Mouse (Mus musculus) neural tube, embryonic 12.5 days (tissue): ENCODE measurements around the gene Nhs. TPM values are rescaled to one million over a fixed set of nuclear protein-coding genes. Genes with fewer than 3 reads are reported as not detected.

Experiments
- ATAC-seq: fragments of 200-750 bp; cut with Nextera tagmentation; 2 replicates; pipeline ENCODE4 v1.8.0; 2017; ENCODE audit warnings: low read depth, mild to moderate bottlenecking, moderate TSS enrichment, moderate library complexity; ENCODE audit not compliant: low FRiP score
- H3K27ac ChIP-seq: fragments of 300-500 bp; sonication (generic); 2 replicates; pipeline ENCODE4 v1.5.1; 2016
- H3K27me3 ChIP-seq: fragments of 300-500 bp; sonication (generic); replicated peaks from 2 replicates; pipeline ENCODE4 v1.6.1; 2016; ENCODE audit warnings: mild to moderate bottlenecking
- H3K36me3 ChIP-seq: fragments of 300-500 bp; sonication (generic); 2 replicates; pipeline ENCODE4 v1.6.1; 2016; ENCODE audit warnings: mild to moderate bottlenecking
- H3K4me1 ChIP-seq: fragments of 300-500 bp; sonication (generic); 2 replicates; pipeline ENCODE4 v1.6.1; 2016
- H3K4me2 ChIP-seq: fragments of 300-500 bp; sonication (generic); replicated peaks from 2 replicates; pipeline ENCODE4 v1.6.1; 2016; ENCODE audit warnings: mild to moderate bottlenecking
- H3K4me3 ChIP-seq: fragments of 300-500 bp; sonication (generic); 2 replicates; pipeline ENCODE4 v1.5.1; 2016
- H3K9ac ChIP-seq: fragments of 300-500 bp; sonication (generic); 2 replicates; pipeline ENCODE4 v1.6.1; 2016; ENCODE audit warnings: mild to moderate bottlenecking
- H3K9me3 ChIP-seq: fragments of 300-500 bp; sonication (generic); 2 replicates; pipeline ENCODE4 v1.6.1; 2016; ENCODE audit warnings: mild to moderate bottlenecking
- WGBS: fragments of 180-500 bp; shearing (Covaris S2); methylation state at CpG from one replicate; pipeline ENCODE4 v1.1.7; 2016; 5-methylcytosine and 5-hydroxymethylcytosine counted together
- polyA plus RNA-seq: library from polyadenylated mRNA; unstranded; fragments of >200 nt; fragmentation: Nextera tagmentation; extraction: Ambion mirVana; gene quantifications from 2 replicates; pipeline ENCODE4 v1.2.1, GENCODE M21; 2016

The Nhs gene
- polyA plus RNA-seq, 1 experiment from 2014 or later, result 2.1 TPM

GRCm38 (mm10) chrX:161971961-161972502, 187.5 kb downstream of the Nhs start:
- Histone ChIP-seq H3K4me2 (no peak overlapping the region), H3K27ac (no peak overlapping the region), H3K9me3 (no peaks in the 10 kb centered on the region), H3K4me1 (no peaks in the 10 kb centered on the region), H3K9ac (no peak overlapping the region), H3K36me3 (no peaks in the 10 kb centered on the region), H3K4me3 (no peak overlapping the region), H3K27me3 (peaks cover 12% of the 10 kb centered on the region)
- ATAC-seq, result no peak
- WGBS, result 79% methylated on average over 3 of the region's 3 CpGs

- H3K27me3 ChIP-seq, result peaks cover 6% of the 10 kb centered on the region
- H3K4me2 ChIP-seq, result no peak overlapping the region
- no peak overlapping the region for H3K4me3 ChIP-seq
- WGBS, result 93% methylated on average over 1 of the region's 1 CpGs
- ATAC-seq, result no peak
- H3K27ac ChIP-seq, result no peak overlapping the region
- H3K4me1 ChIP-seq, result no peaks in the 10 kb centered on the region
- no peaks in the 10 kb centered on the region for H3K36me3 ChIP-seq
- no peaks in the 10 kb centered on the region for H3K9me3 ChIP-seq
- H3K9ac ChIP-seq, result no peak overlapping the region
Measured at GRCm38 (mm10) chrX:161971131-161971530, 188.4 kb downstream of the Nhs start.

- Histone ChIP-seq H3K27me3 (no peaks in the 10 kb centered on the region), H3K27ac (no peak overlapping the region), H3K36me3 (no peaks in the 10 kb centered on the region), H3K4me1 (no peaks in the 10 kb centered on the region), H3K4me3 (no peak overlapping the region), H3K9me3 (no peaks in the 10 kb centered on the region), H3K9ac (no peak overlapping the region), H3K4me2 (no peak overlapping the region)
- 37% methylated on average over 4 of the region's 4 CpGs for WGBS
- peak; percentile 65; the same call in 1 of the 2 replicates for ATAC-seq
Measured at GRCm38 (mm10) chrX:161967692-161968091, 191.8 kb downstream of the Nhs start.

- no peaks in the 10 kb centered on the region for H3K27me3 ChIP-seq
- no peaks in the 10 kb centered on the region for H3K4me1 ChIP-seq
- no peak for ATAC-seq
- H3K4me2 ChIP-seq, result no peak overlapping the region
- no peak overlapping the region for H3K4me3 ChIP-seq
- no peaks in the 10 kb centered on the region for H3K9me3 ChIP-seq
- H3K27ac ChIP-seq, result no peak overlapping the region
- H3K36me3 ChIP-seq, result no peaks in the 10 kb centered on the region
- no peak overlapping the region for H3K9ac ChIP-seq
Measured at GRCm38 (mm10) chrX:161963372-161963771, 196.2 kb downstream of the Nhs start.

- WGBS, result 91% methylated on average over 1 of the region's 1 CpGs
- Histone ChIP-seq H3K27me3 (no peaks in the 10 kb centered on the region), H3K36me3 (no peaks in the 10 kb centered on the region), H3K9ac (no peak overlapping the region), H3K9me3 (no peaks in the 10 kb centered on the region), H3K27ac (no peak overlapping the region), H3K4me1 (no peaks in the 10 kb centered on the region), H3K4me2 (no peak overlapping the region), H3K4me3 (no peak overlapping the region)
- no peak for ATAC-seq
Measured at GRCm38 (mm10) chrX:161962855-161963254, 196.7 kb downstream of the Nhs start.

- Histone ChIP-seq H3K27me3 (no peaks in the 10 kb centered on the region), H3K27ac (no peak overlapping the region), H3K9me3 (no peaks in the 10 kb centered on the region), H3K4me3 (no peak overlapping the region), H3K4me1 (no peaks in the 10 kb centered on the region), H3K9ac (no peak overlapping the region), H3K36me3 (no peaks in the 10 kb centered on the region), H3K4me2 (no peak overlapping the region)
- no peak for ATAC-seq
- WGBS, result 60% methylated on average over 6 of the region's 6 CpGs
Measured at GRCm38 (mm10) chrX:161961756-161962155, 197.8 kb downstream of the Nhs start.

- H3K9me3 ChIP-seq, result no peaks in the 10 kb centered on the region
- WGBS, result 50% methylated on average over 4 of the region's 4 CpGs
- H3K9ac ChIP-seq, result no peak overlapping the region
- no peaks in the 10 kb centered on the region for H3K27me3 ChIP-seq
- H3K4me2 ChIP-seq, result no peak overlapping the region
- no peak overlapping the region for H3K4me3 ChIP-seq
- no peak overlapping the region for H3K27ac ChIP-seq
- no peak for ATAC-seq
- no peaks in the 10 kb centered on the region for H3K4me1 ChIP-seq
- no peaks in the 10 kb centered on the region for H3K36me3 ChIP-seq
Measured at GRCm38 (mm10) chrX:161961176-161961575, 198.4 kb downstream of the Nhs start.

- H3K4me1 ChIP-seq, result no peaks in the 10 kb centered on the region
- no peak overlapping the region for H3K9ac ChIP-seq
- no peaks in the 10 kb centered on the region for H3K27me3 ChIP-seq
- no peak overlapping the region for H3K4me2 ChIP-seq
- no peak for ATAC-seq
- no peak overlapping the region for H3K27ac ChIP-seq
- no peaks in the 10 kb centered on the region for H3K9me3 ChIP-seq
- H3K36me3 ChIP-seq, result no peaks in the 10 kb centered on the region
- no peak overlapping the region for H3K4me3 ChIP-seq
Measured at GRCm38 (mm10) chrX:161952356-161952755, 207.2 kb downstream of the Nhs start.

- peaks cover 3% of the 10 kb centered on the region; the same call in 1 of the 2 replicates for H3K27me3 ChIP-seq
- H3K36me3 ChIP-seq, result no peaks in the 10 kb centered on the region
- H3K4me2 ChIP-seq, result no peak overlapping the region
- H3K9me3 ChIP-seq, result no peaks in the 10 kb centered on the region
- H3K9ac ChIP-seq, result no peak overlapping the region
- H3K27ac ChIP-seq, result no peak overlapping the region
- no peak for ATAC-seq
- no peak overlapping the region for H3K4me3 ChIP-seq
- 54% methylated on average over 4 of the region's 4 CpGs for WGBS
- H3K4me1 ChIP-seq, result no peaks in the 10 kb centered on the region
Measured at GRCm38 (mm10) chrX:161943098-161943680, 216.3 kb downstream of the Nhs start.

- no peak overlapping the region for H3K4me2 ChIP-seq
- H3K4me3 ChIP-seq, result no peak overlapping the region
- WGBS, result 70% methylated on average over 2 of the region's 2 CpGs
- H3K9me3 ChIP-seq, result no peaks in the 10 kb centered on the region
- ATAC-seq, result no peak
- no peaks in the 10 kb centered on the region for H3K36me3 ChIP-seq
- no peak overlapping the region for H3K9ac ChIP-seq
- peaks cover 3% of the 10 kb centered on the region; the same call in 1 of the 2 replicates for H3K27me3 ChIP-seq
- H3K4me1 ChIP-seq, result no peaks in the 10 kb centered on the region
- no peak overlapping the region for H3K27ac ChIP-seq
Measured at GRCm38 (mm10) chrX:161940696-161941095, 218.8 kb downstream of the Nhs start.

- no peak for ATAC-seq
- Histone ChIP-seq H3K9me3 (no peaks in the 10 kb centered on the region), H3K27me3 (0 out of 2 replicates have a peak, but pooled peaks cover 8% of the 10 kb centered on the region), H3K27ac (no peak overlapping the region), H3K4me3 (no peak overlapping the region), H3K36me3 (no peaks in the 10 kb centered on the region), H3K4me2 (peak overlapping the region; percentile 22; the same call in 1 of the 2 replicates), H3K9ac (no peak overlapping the region), H3K4me1 (no peaks in the 10 kb centered on the region)
Measured at GRCm38 (mm10) chrX:161926683-161927053, 232.9 kb downstream of the Nhs start.

- Histone ChIP-seq H3K27me3 (0 out of 2 replicates have a peak, but pooled peaks cover 8% of the 10 kb centered on the region), H3K4me2 (peak overlapping the region; percentile 22; the same call in 1 of the 2 replicates), H3K9ac (no peak overlapping the region), H3K4me1 (no peaks in the 10 kb centered on the region), H3K27ac (no peak overlapping the region), H3K36me3 (no peaks in the 10 kb centered on the region), H3K4me3 (no peak overlapping the region), H3K9me3 (no peaks in the 10 kb centered on the region)
- peak; percentile 66; the same call in 1 of the 2 replicates for ATAC-seq
- WGBS, result 32% methylated on average over 6 of the region's 6 CpGs
Measured at GRCm38 (mm10) chrX:161925973-161926682, 233.4 kb downstream of the Nhs start.
